Mouse (Mus musculus) B cell, adult 67 days (primary cell): ENCODE results near the gene Mup6. TPM values are rescaled to one million over a fixed set of nuclear protein-coding genes. Genes with fewer than 3 reads are reported as not detected.

Experiments used
- total RNA-seq, 2 experiments: library from RNA; stranded (reverse); gene quantifications; 4 replicates each; pipeline ENCODE4 v1.2.4; 2023

The Mup6 gene
- not detected for total RNA-seq

DNA sequence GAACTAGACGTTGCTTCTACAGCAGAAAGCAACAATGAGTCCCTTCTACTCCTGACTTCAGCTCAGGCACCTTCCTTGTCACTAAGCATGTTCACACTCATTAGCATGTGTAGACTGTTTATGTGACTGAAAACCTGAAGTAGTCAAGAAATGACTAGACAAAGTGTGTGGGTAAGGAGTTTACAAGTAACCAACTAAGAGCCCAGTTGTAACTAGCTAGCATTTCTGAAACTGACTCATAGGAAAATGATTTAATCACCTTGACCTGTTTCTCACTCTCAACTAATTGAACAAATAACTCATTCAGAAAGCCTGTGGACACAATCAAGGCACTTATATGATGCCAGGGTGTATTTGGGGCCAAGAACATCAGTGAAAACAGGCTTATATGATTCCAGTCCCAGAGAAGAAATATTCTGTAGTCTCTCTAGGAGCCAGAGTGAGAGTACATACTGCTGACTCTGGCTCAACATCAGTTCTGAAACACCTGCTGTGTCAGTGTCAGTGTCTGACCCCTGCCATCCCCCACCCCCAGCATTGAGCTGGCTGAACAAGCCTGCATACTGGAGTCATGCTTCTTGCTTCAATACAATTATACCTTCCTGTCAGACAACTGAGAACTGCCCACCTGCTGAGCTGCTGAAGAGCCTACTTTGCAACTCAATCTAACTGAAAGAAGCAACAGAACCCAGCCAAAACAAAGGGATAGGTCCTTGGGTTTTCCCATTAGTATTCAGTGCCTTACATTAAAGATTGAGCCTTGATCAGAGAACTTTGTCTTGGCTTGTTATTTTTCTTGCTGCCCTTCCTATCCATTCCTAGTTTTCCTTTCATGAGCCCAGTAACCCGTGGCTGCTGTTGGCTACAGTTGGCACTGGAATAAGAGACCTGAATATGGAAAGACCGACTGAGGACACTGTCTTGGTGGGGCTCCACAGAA lies at the start of gene Mup6:
Gene Mup6, plus strand, starts transcription at position 890 of the 940 bp plus-strand sequence.

GRCm38 (mm10) chr4:59914608-59915403 lies 49.3 kb upstream of the Mup6 start, which contains the start of gene Slc46a2:
Slc46a2 (minus strand) TSS chr4:59915056.

DNA sequence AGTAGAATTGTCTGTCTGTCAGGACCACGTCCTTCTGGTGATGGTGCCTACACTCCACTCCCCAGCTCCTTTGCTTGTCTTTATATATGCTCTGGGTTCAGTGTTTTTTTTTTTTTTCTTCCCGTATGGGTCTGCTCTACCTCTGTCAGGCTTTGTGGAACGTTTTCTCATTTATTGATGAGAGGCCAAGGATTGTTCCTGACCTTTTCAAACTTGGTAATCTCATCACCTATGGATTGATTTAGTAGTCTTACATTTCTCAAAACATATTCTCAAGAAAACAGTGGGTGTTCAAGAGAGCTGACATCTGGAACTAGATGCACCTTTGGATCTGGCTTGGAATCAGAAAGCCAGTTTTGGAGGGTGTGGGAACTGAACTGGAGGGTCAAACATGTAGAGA lies 3.5 kb upstream of the Mup6 start, which contains the start of gene Mup4:
Gene Mup4, minus strand, starts transcription at position 101 of the 400 bp plus-strand sequence.

Other genes starting within 250 kb of the Mup6 start
- 10 to 100 TPM; 40.7 to 46.8 TPM for gene Inip, start 162.7 kb upstream of the Mup6 start, total RNA-seq
- 100 to 1,000 TPM; 109 to 112 TPM for gene Snx30, start 158.5 kb upstream of the Mup6 start, total RNA-seq
- not detected for gene Slc46a2, start 49.2 kb upstream of the Mup6 start, total RNA-seq
- not detected for gene Mup4, start 3.6 kb upstream of the Mup6 start, total RNA-seq
- not detected for gene Mup7, start 106.2 kb downstream of the Mup6 start, total RNA-seq
- not detected for gene Mup2, start 190.0 kb downstream of the Mup6 start, total RNA-seq